In genomic region chr19:60144336-60144989, GRCm38 (mm10) we compare ENCODE assay signal across 8 mouse cellular contexts.
DNase-seq lines count a peak whose midpoint lies in the region; ATAC-seq and TF ChIP-seq lines count a peak whose summit lies in the region.

No protein-coding gene starts in this region.

- H3K27me3 ChIP-seq in hindbrain, embryonic 16.5 days (replicated peaks; ENCODE audit: control insufficient read depth, insufficient read depth, low read length): peaks cover 21% of the 10 kb centered on the region

- H3K36me3 ChIP-seq in hindbrain, embryonic 16.5 days (ENCODE audit: control insufficient read depth, insufficient read depth, low read length): no peaks in the 10 kb centered on the region

- H3K4me2 ChIP-seq in hindbrain, embryonic 16.5 days (ENCODE audit: low read length): peak overlapping the region; percentile 35

- H3K9me3 ChIP-seq in hindbrain, embryonic 16.5 days (ENCODE audit: control insufficient read depth, low read length): no peaks in the 10 kb centered on the region

- H3K27ac ChIP-seq in gastrocnemius, adult 2 months: peak overlapping the region; percentile 63
- no peak overlapping the region for H3K27ac ChIP-seq in hindbrain, embryonic 16.5 days (ENCODE audit: low read depth, low read length)

- 10% methylated on average over 20 of the region's 20 CpGs for WGBS in hindbrain, embryonic 16.5 days

- H3K4me3 ChIP-seq in gastrocnemius, adult 2 months: peak overlapping the region; percentile 68
- H3K4me3 ChIP-seq in hindbrain, embryonic 16.5 days (ENCODE audit: low read length): peak overlapping the region; percentile 3

- H3K4me1 ChIP-seq in hindbrain, embryonic 16.5 days (ENCODE audit: control insufficient read depth, insufficient read depth, low read depth, low read length): no peaks in the 10 kb centered on the region

- H3K9ac ChIP-seq in hindbrain, embryonic 16.5 days (ENCODE audit: low read depth, low read length): no peak overlapping the region

- ATAC-seq in activated CD4-positive, CD25-positive, alpha-beta regulatory T cell, adult 4 months: peak; percentile 68
- ATAC-seq in common myeloid progenitor, adult 5-6 weeks (replicated peaks; ENCODE audit: low read depth, poor library complexity, severe bottlenecking): peak; percentile 99
- peak; percentile 81 for ATAC-seq in hindbrain, embryonic 16.5 days

- DNase-seq in gastrocnemius, adult 2 months: peak; percentile 84
- peak; percentile 45 for DNase-seq in left cerebral cortex, adult 11 months (ENCODE audit: low spot score)
- peak; percentile 88 for DNase-seq in lung, postnatal 36 days
- peak; percentile 81 for DNase-seq in retina, postnatal 7 days (ENCODE audit: low read depth, low spot score)
- DNase-seq in urinary bladder, adult 18-20 months (ENCODE audit: low spot score in 2 of 2): peak; percentile 55 to 71

- peak; percentile 97 for TF ChIP-seq CTCF in gastrocnemius, adult 2 months (IDR thresholded peaks at IDR 0.05)

- intact Hi-C loops in gastrocnemius, adult 2 months (cut with DNase I): loop anchor here (1.0 to 10.0 kb wide), 3 partner anchors 200 to 690 kb away; partner anchors contain the start of gene Rab11fip2
